Mouse (Mus musculus) myocyte (in vitro differentiated cells): ENCODE measurements around the gene Olfr279.

Source experiments
- CEBPB ChIP-seq: IDR thresholded peaks from 2 replicates; pipeline ENCODE4 v1.6.1; 2011; ENCODE audit warnings: mild to moderate bottlenecking, moderate library complexity; ENCODE audit not compliant: poor library complexity, insufficient read depth, severe bottlenecking
- E2F4 ChIP-seq: IDR thresholded peaks from one replicate; pipeline ENCODE4 v1.6.1; 2011; ENCODE audit warnings: mild to moderate bottlenecking, control low read depth, moderate library complexity; ENCODE audit not compliant: insufficient read depth
- MAX ChIP-seq: IDR thresholded peaks from one replicate; pipeline ENCODE4 v1.6.1; 2011; ENCODE audit warnings: low read depth, mild to moderate bottlenecking, control low read depth
- MYOG ChIP-seq, 3 experiments: IDR thresholded peaks; one replicate each; pipeline ENCODE4 v1.6.1; 2011; ENCODE audit warnings: control low read depth in 2 of 3, low read depth in 2 of 3, mild to moderate bottlenecking in 2 of 3; ENCODE audit not compliant: insufficient read length in 2 of 3, control insufficient read depth in 1 of 3, insufficient read depth in 1 of 3
- POLR2A ChIP-seq: IDR thresholded peaks from one replicate; pipeline ENCODE4 v1.6.1; 2011; ENCODE audit warnings: low read depth, mild to moderate bottlenecking, control low read depth, moderate library complexity; ENCODE audit not compliant: insufficient read length
- POLR2AphosphoS2 ChIP-seq: IDR thresholded peaks from one replicate; pipeline ENCODE4 v1.6.1; 2011; ENCODE audit warnings: low read depth, control low read depth; ENCODE audit not compliant: insufficient read length
- REST ChIP-seq: IDR thresholded peaks from one replicate; pipeline ENCODE4 v1.6.1; 2011; ENCODE audit warnings: mild to moderate bottlenecking, control low read depth, moderate library complexity; ENCODE audit not compliant: insufficient read depth, insufficient read length
- TCF12 ChIP-seq: IDR thresholded peaks from one replicate; pipeline ENCODE4 v1.6.1; 2011; ENCODE audit warnings: mild to moderate bottlenecking, control low read depth; ENCODE audit not compliant: poor library complexity, insufficient read depth, severe bottlenecking
- USF1 ChIP-seq: IDR thresholded peaks from one replicate; pipeline ENCODE4 v1.6.1; 2011; ENCODE audit warnings: low read depth, mild to moderate bottlenecking, control low read depth, moderate library complexity

- TF ChIP-seq POLR2A (no peak), POLR2AphosphoS2 (no peak), USF1 (no peak), MAX (no peak), CEBPB (no peak), E2F4 (no peak), REST (no peak), TCF12 (no peak), MYOG (IDR thresholded peaks at IDR 0.05; ENCODE audit: control insufficient read depth in 1 of 3, insufficient read depth in 1 of 3, insufficient read length in 2 of 3, low read depth in 2 of 3) (no peak)
These were observed 39.9 kb upstream of the Olfr279 start, which contains the start of gene Olfr281 for GRCm38 (mm10) chr15:98452288-98452687.
